ENCODE assay signal across 8 mouse cellular contexts in genomic region chr1:106155087-106155567, GRCm38 (mm10). TPM values are rescaled to one million over a fixed set of nuclear protein-coding genes. Genes with fewer than 3 reads are reported as not detected.
DNase-seq lines count a peak whose midpoint lies in the region; ATAC-seq and TF ChIP-seq lines count a peak whose summit lies in the region.

No protein-coding gene starts in this region.

- no peak overlapping the region for H3K4me3 ChIP-seq in liver, adult 2 months (ENCODE audit: insufficient read depth, low read depth, low read length)
- H3K4me3 ChIP-seq in liver, embryonic 11.5 days (ENCODE audit: low read depth, low read length), result no peak overlapping the region
- H3K4me3 ChIP-seq in embryonic facial prominence, embryonic 14.5 days (ENCODE audit: low read depth, low read length), result no peak overlapping the region
- no peak overlapping the region for H3K4me3 ChIP-seq in midbrain, embryonic 15.5 days

- peak; percentile 86 for DNase-seq in liver, adult 2 months (ENCODE audit: extremely low read depth, low read depth, low spot score)
- DNase-seq in liver, embryonic 11.5 days (ENCODE audit: low spot score), result no peak
- peak; percentile 25 for DNase-seq in embryonic facial prominence, embryonic 14.5 days (ENCODE audit: low spot score)
- peak; percentile 92 for DNase-seq in layer of hippocampus, adult 9-11 months
- DNase-seq in spleen, postnatal 10 days (ENCODE audit: low spot score in 2 of 2), result no peak
- no peak for DNase-seq in MN1 (ENCODE audit: low spot score)
- no peak for DNase-seq in spleen, postnatal 4 days (ENCODE audit: low spot score in 2 of 2)

- no peaks in the 10 kb centered on the region for H3K36me3 ChIP-seq in liver, adult 2 months (ENCODE audit: control insufficient read depth, insufficient read depth, low read length)
- no peaks in the 10 kb centered on the region for H3K36me3 ChIP-seq in liver, embryonic 11.5 days (ENCODE audit: control insufficient read depth, insufficient read depth, low read length)
- no peaks in the 10 kb centered on the region for H3K36me3 ChIP-seq in embryonic facial prominence, embryonic 14.5 days (ENCODE audit: control insufficient read depth, insufficient read depth, low read length)
- H3K36me3 ChIP-seq in midbrain, embryonic 15.5 days (replicated peaks), result no peaks in the 10 kb centered on the region

- H3K4me1 ChIP-seq in liver, adult 2 months (ENCODE audit: control insufficient read depth, insufficient read depth, low read length), result peaks cover 4% of the 10 kb centered on the region; the same call in 1 of the 2 replicates
- no peaks in the 10 kb centered on the region for H3K4me1 ChIP-seq in liver, embryonic 11.5 days (replicated peaks; ENCODE audit: control insufficient read depth, insufficient read depth, low read length)
- peaks cover 5% of the 10 kb centered on the region; the same call in 1 of the 2 replicates for H3K4me1 ChIP-seq in embryonic facial prominence, embryonic 14.5 days (ENCODE audit: control insufficient read depth, insufficient read depth, low read length)
- H3K4me1 ChIP-seq in midbrain, embryonic 15.5 days, result no peaks in the 10 kb centered on the region

- no peak overlapping the region for H3K4me2 ChIP-seq in liver, embryonic 11.5 days
- H3K4me2 ChIP-seq in embryonic facial prominence, embryonic 14.5 days (ENCODE audit: low read depth, low read length), result no peak overlapping the region
- no peak overlapping the region for H3K4me2 ChIP-seq in midbrain, embryonic 15.5 days

- peak overlapping the region; percentile 9; the same call in 1 of the 2 replicates for H3K27ac ChIP-seq in liver, adult 2 months (replicated peaks; ENCODE audit: insufficient read depth, low read depth, low read length)
- H3K27ac ChIP-seq in liver, embryonic 11.5 days (ENCODE audit: low read depth, low read length), result no peak overlapping the region
- no peak overlapping the region for H3K27ac ChIP-seq in embryonic facial prominence, embryonic 14.5 days (replicated peaks; ENCODE audit: low read depth, low read length)
- H3K27ac ChIP-seq in midbrain, embryonic 15.5 days, result no peak overlapping the region

- WGBS in liver, adult 2 months, result 24% methylated on average over 10 of the region's 10 CpGs
- WGBS in liver, embryonic 11.5 days, result 74% methylated on average over 10 of the region's 10 CpGs
- 28% methylated on average over 10 of the region's 10 CpGs for WGBS in embryonic facial prominence, embryonic 14.5 days
- WGBS in midbrain, embryonic 15.5 days, result 55% methylated on average over 10 of the region's 10 CpGs

- no peaks in the 10 kb centered on the region for H3K27me3 ChIP-seq in liver, adult 2 months (ENCODE audit: control insufficient read depth, insufficient read depth, low read length)
- no peaks in the 10 kb centered on the region for H3K27me3 ChIP-seq in liver, embryonic 11.5 days (replicated peaks; ENCODE audit: control insufficient read depth, insufficient read depth, low read length)
- no peaks in the 10 kb centered on the region for H3K27me3 ChIP-seq in embryonic facial prominence, embryonic 14.5 days (replicated peaks; ENCODE audit: control insufficient read depth, insufficient read depth, low read length)
- no peaks in the 10 kb centered on the region for H3K27me3 ChIP-seq in midbrain, embryonic 15.5 days (replicated peaks)

- H3K79me2 ChIP-seq in liver, adult 2 months (ENCODE audit: control insufficient read depth, insufficient read depth, low read length), result no peaks in the 10 kb centered on the region

- no peak for TF ChIP-seq CTCF in liver, adult 2 months (IDR thresholded peaks at IDR 0.05; ENCODE audit: low read depth, low read length)

- ATAC-seq in liver, embryonic 11.5 days (replicated peaks; ENCODE audit: low FRiP score), result no peak
- ATAC-seq in embryonic facial prominence, embryonic 14.5 days (ENCODE audit: low read depth), result no peak
- ATAC-seq in midbrain, embryonic 15.5 days (replicated peaks), result 0 out of 2 replicates have a peak, but pooled peaks have one; percentile 56

- no peak overlapping the region for H3K9ac ChIP-seq in liver, adult 2 months (ENCODE audit: low read depth, low read length)
- H3K9ac ChIP-seq in liver, embryonic 11.5 days (ENCODE audit: low read depth, low read length), result no peak overlapping the region
- no peak overlapping the region for H3K9ac ChIP-seq in embryonic facial prominence, embryonic 14.5 days (ENCODE audit: low read depth, low read length)
- no peak overlapping the region for H3K9ac ChIP-seq in midbrain, embryonic 15.5 days

- H3K9me3 ChIP-seq in liver, embryonic 11.5 days (ENCODE audit: control insufficient read depth, low read length), result no peaks in the 10 kb centered on the region
- H3K9me3 ChIP-seq in embryonic facial prominence, embryonic 14.5 days (ENCODE audit: control insufficient read depth, low read length), result no peaks in the 10 kb centered on the region
- no peaks in the 10 kb centered on the region for H3K9me3 ChIP-seq in midbrain, embryonic 15.5 days

- TF ChIP-seq POLR2A in liver, adult 2 months (IDR thresholded peaks at IDR 0.05; ENCODE audit: extremely low read depth, insufficient read depth, low read length), result no peak

RNA-seq across cellular contexts. Expression of gene Phlpp1, which starts 16.4 kb away (rescaled TPM):
- total RNA-seq in liver, adult 2 months (2014; rRNA removed), result 8.3 and 13.1 TPM in 2 replicates
- 7.8 and 8.7 TPM in 2 replicates for polyA plus RNA-seq in liver, adult 2 months (2012; rRNA removed)
- polyA plus RNA-seq in liver, embryonic 11.5 days (2014; fragmentation: Nextera tagmentation; extraction: Ambion mirVana), result 1.7 and 1.8 TPM in 2 replicates
- 5.1 and 5.2 TPM in 2 replicates for polyA plus RNA-seq in embryonic facial prominence, embryonic 14.5 days (2014; fragmentation: Nextera tagmentation; extraction: Ambion mirVana)
- polyA plus RNA-seq in midbrain, embryonic 15.5 days (2015; fragmentation: Nextera tagmentation; extraction: Ambion mirVana), result 8.0 and 8.1 TPM in 2 replicates

Comparison
In these comparisons a context has a peak if more than half of its experiments do, and no peak if none do; other contexts are left out.
1. DNase-seq: peak in liver, adult 2 months (single experiment), embryonic facial prominence, embryonic 14.5 days (single experiment) and layer of hippocampus, adult 9-11 months (single experiment); none in liver, embryonic 11.5 days (single experiment), spleen, postnatal 10 days (0 of 2), MN1 (single experiment) and spleen, postnatal 4 days (0 of 2).